Mouse (Mus musculus): ENCODE measurements at regions not wholly inside any gene's neighbourhood (a gene's known extent, or its start where the extent isn't known, plus 50 kb on each side); places are given as distances from the start of the nearest gene placed in this dataset.

DNA sequence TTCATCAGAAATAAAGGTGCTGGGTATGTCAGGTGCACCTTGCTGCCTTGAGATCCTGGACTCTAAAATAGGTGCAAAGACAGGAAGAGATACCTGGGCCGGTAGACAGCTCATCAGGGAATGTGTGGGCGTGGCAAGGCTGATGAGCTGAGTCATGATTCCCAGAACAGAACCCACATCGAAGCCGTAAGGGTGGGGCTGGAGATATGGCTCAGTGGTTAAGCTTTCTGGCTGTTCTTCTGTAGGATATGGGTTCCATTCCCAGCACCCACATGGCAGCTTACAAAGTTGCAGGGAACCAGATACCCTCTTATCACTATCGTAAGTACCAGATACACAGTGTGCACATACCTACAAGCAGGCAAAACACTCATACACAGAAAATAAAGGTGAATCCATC lies 219.6 kb downstream of the Lpin1 start:
- no peak for TF ChIP-seq CTCF (IDR thresholded peaks at IDR 0.05; ENCODE audit: low read depth, low read length)
- no peak for TF ChIP-seq POLR2A (IDR thresholded peaks at IDR 0.05; ENCODE audit: borderline replicate concordance, low read depth, low read length)
